Mouse (Mus musculus) limb, embryonic 11.5 days (tissue): ENCODE results near the gene Lypd6b. TPM values are rescaled to one million over a fixed set of nuclear protein-coding genes. Genes with fewer than 3 reads are reported as not detected.

Source experiments
- ATAC-seq: fragments of 200-750 bp; cut with Nextera tagmentation; 2 replicates; pipeline ENCODE4 v1.8.0; 2017; ENCODE audit warnings: low read depth; ENCODE audit not compliant: insufficient number of reproducible peaks, low FRiP score, low TSS enrichment
- DNase-seq: peaks from one replicate; pipeline ENCODE4 v3.0.0-alpha.2; 2015; ENCODE audit warnings: low spot score
- H3K27ac ChIP-seq: fragments of 300-500 bp; sonication (generic); replicated peaks from 2 replicates; pipeline ENCODE4 v1.5.1; 2014; ENCODE audit warnings: low read depth, mild to moderate bottlenecking, low read length
- H3K27me3 ChIP-seq: fragments of 300-500 bp; sonication (generic); 2 replicates; pipeline ENCODE4 v1.6.1; 2014; ENCODE audit warnings: mild to moderate bottlenecking, low read length, mixed read lengths; ENCODE audit not compliant: control insufficient read depth, insufficient read depth
- H3K36me3 ChIP-seq: fragments of 300-500 bp; sonication (generic); 2 replicates; pipeline ENCODE4 v1.6.1; 2014; ENCODE audit warnings: mild to moderate bottlenecking, low read length, moderate library complexity, mixed read lengths; ENCODE audit not compliant: control insufficient read depth, insufficient read depth
- H3K4me1 ChIP-seq: fragments of 300-500 bp; sonication (generic); 2 replicates; pipeline ENCODE4 v1.6.1; 2014; ENCODE audit warnings: low read length, mixed read lengths; ENCODE audit not compliant: control insufficient read depth, insufficient read depth
- H3K4me2 ChIP-seq: fragments of 300-500 bp; sonication (generic); 2 replicates; pipeline ENCODE4 v1.6.1; 2014; ENCODE audit warnings: low read depth, mild to moderate bottlenecking, moderate library complexity; ENCODE audit not compliant: severe bottlenecking
- H3K4me3 ChIP-seq: fragments of 300-500 bp; sonication (generic); 2 replicates; pipeline ENCODE4 v1.5.1; 2014; ENCODE audit warnings: low read depth, low read length
- H3K9ac ChIP-seq: fragments of 300-500 bp; sonication (generic); 2 replicates; pipeline ENCODE4 v1.6.1; 2014; ENCODE audit warnings: mild to moderate bottlenecking, low read length
- H3K9me3 ChIP-seq: fragments of 300-500 bp; sonication (generic); 2 replicates; pipeline ENCODE4 v1.6.1; 2016; ENCODE audit warnings: low read length; ENCODE audit not compliant: control insufficient read depth
- WGBS: fragments of 180-500 bp; shearing (Covaris S2); extraction: QIAGEN DNeasy Blood & Tissue Kit; methylation state at CpG from one replicate; pipeline ENCODE4 v1.1.7; 2014; 5-methylcytosine and 5-hydroxymethylcytosine counted together
- polyA plus RNA-seq: library from polyadenylated mRNA; unstranded; fragments of >200 nt; fragmentation: Nextera tagmentation; extraction: Ambion mirVana; gene quantifications from 2 replicates; pipeline ENCODE4 v1.2.1, GENCODE M21; 2014

Gene Lypd6b
- polyA plus RNA-seq, 1 experiment from 2014 or later = 6.6 TPM

- Histone ChIP-seq H3K27ac (no peak overlapping the region), H3K4me3 (no peak overlapping the region), H3K27me3 (no peaks in the 10 kb centered on the region), H3K9me3 (no peaks in the 10 kb centered on the region), H3K36me3 (no peaks in the 10 kb centered on the region), H3K4me1 (0 out of 2 replicates have a peak, but pooled peaks cover 6% of the 10 kb centered on the region), H3K9ac (no peak overlapping the region), H3K4me2 (no peak overlapping the region)
- ATAC-seq (no peak; the same call in 1 of the 2 replicates), DNase-seq (no peak)
- 81% methylated on average over 14 of the region's 14 CpGs for WGBS
These were observed 42.2 kb upstream of the Lypd6b start for GRCm38 (mm10) chr2:49745094-49745781.

- no peak overlapping the region for H3K4me3 ChIP-seq
- no peaks in the 10 kb centered on the region for H3K36me3 ChIP-seq
- H3K9me3 ChIP-seq = no peaks in the 10 kb centered on the region
- H3K9ac ChIP-seq = no peak overlapping the region
- 0 out of 2 replicates have a peak, but pooled peaks cover 2% of the 10 kb centered on the region for H3K4me1 ChIP-seq
- no peak overlapping the region for H3K27ac ChIP-seq
- DNase-seq (no peak), ATAC-seq (no peak)
- no peaks in the 10 kb centered on the region for H3K27me3 ChIP-seq
- WGBS = 84% methylated on average over 7 of the region's 7 CpGs
- H3K4me2 ChIP-seq = no peak overlapping the region
These were observed 40.5 kb upstream of the Lypd6b start for GRCm38 (mm10) chr2:49746947-49747346.

GRCm38 (mm10) chr2:49747670-49748069 is 39.8 kb upstream of the Lypd6b start:
- peak overlapping the region; percentile 36; the same call in 1 of the 2 replicates for H3K27ac ChIP-seq
- ATAC-seq = no peak

GRCm38 (mm10) chr2:49748628-49749342 is 38.7 kb upstream of the Lypd6b start:
- no peak for ATAC-seq
- H3K9me3 ChIP-seq = no peaks in the 10 kb centered on the region
- no peak overlapping the region for H3K27ac ChIP-seq
- H3K4me2 ChIP-seq = no peak overlapping the region
- 0 out of 2 replicates have a peak, but pooled peaks cover 2% of the 10 kb centered on the region for H3K4me1 ChIP-seq
- WGBS = 79% methylated on average over 14 of the region's 14 CpGs
- H3K9ac ChIP-seq = no peak overlapping the region
- H3K4me3 ChIP-seq = no peak overlapping the region
- no peaks in the 10 kb centered on the region for H3K27me3 ChIP-seq
- peak; percentile 68 for DNase-seq
- H3K36me3 ChIP-seq = peaks cover 3% of the 10 kb centered on the region

More at GRCm38 (mm10) chr2:49747670-49748069, 39.8 kb upstream of the Lypd6b start:
- Histone ChIP-seq H3K36me3 (no peaks in the 10 kb centered on the region), H3K27me3 (no peaks in the 10 kb centered on the region), H3K9ac (no peak overlapping the region), H3K9me3 (no peaks in the 10 kb centered on the region), H3K4me1 (0 out of 2 replicates have a peak, but pooled peaks cover 2% of the 10 kb centered on the region), H3K4me3 (no peak overlapping the region), H3K4me2 (no peak overlapping the region)
- DNase-seq = no peak
- WGBS = 29% methylated on average over 2 of the region's 2 CpGs

GRCm38 (mm10) chr2:49749730-49750576 is 37.5 kb upstream of the Lypd6b start:
- ATAC-seq = no peak
- no peaks in the 10 kb centered on the region for H3K9me3 ChIP-seq
- peaks cover 3% of the 10 kb centered on the region for H3K36me3 ChIP-seq
- WGBS = 91% methylated on average over 11 of the region's 11 CpGs
- H3K27ac ChIP-seq = no peak overlapping the region
- no peak for DNase-seq
- H3K4me3 ChIP-seq = no peak overlapping the region
- no peak overlapping the region for H3K9ac ChIP-seq
- H3K4me1 ChIP-seq = 0 out of 2 replicates have a peak, but pooled peaks cover 2% of the 10 kb centered on the region
- H3K4me2 ChIP-seq = no peak overlapping the region
- H3K27me3 ChIP-seq = no peaks in the 10 kb centered on the region

GRCm38 (mm10) chr2:49751544-49752210 is 35.8 kb upstream of the Lypd6b start:
- peak; percentile 19 for DNase-seq
- Histone ChIP-seq H3K4me2 (no peak overlapping the region), H3K9me3 (no peaks in the 10 kb centered on the region), H3K9ac (no peak overlapping the region), H3K4me3 (no peak overlapping the region), H3K4me1 (0 out of 2 replicates have a peak, but pooled peaks cover 2% of the 10 kb centered on the region), H3K36me3 (peaks cover 3% of the 10 kb centered on the region), H3K27me3 (no peaks in the 10 kb centered on the region), H3K27ac (no peak overlapping the region)
- ATAC-seq = no peak
- WGBS = 88% methylated on average over 10 of the region's 10 CpGs

GRCm38 (mm10) chr2:49752211-49752607 is 35.3 kb upstream of the Lypd6b start:
- 93% methylated on average over 8 of the region's 8 CpGs for WGBS
- H3K27me3 ChIP-seq = no peaks in the 10 kb centered on the region
- no peak overlapping the region for H3K4me3 ChIP-seq
- no peak overlapping the region for H3K27ac ChIP-seq
- ATAC-seq = no peak
- peaks cover 3% of the 10 kb centered on the region for H3K36me3 ChIP-seq
- DNase-seq = no peak
- H3K9me3 ChIP-seq = no peaks in the 10 kb centered on the region
- H3K9ac ChIP-seq = no peak overlapping the region
- 0 out of 2 replicates have a peak, but pooled peaks cover 2% of the 10 kb centered on the region for H3K4me1 ChIP-seq
- no peak overlapping the region for H3K4me2 ChIP-seq
